Mouse (Mus musculus): ENCODE measurements around the gene Ehmt2.

DNA sequence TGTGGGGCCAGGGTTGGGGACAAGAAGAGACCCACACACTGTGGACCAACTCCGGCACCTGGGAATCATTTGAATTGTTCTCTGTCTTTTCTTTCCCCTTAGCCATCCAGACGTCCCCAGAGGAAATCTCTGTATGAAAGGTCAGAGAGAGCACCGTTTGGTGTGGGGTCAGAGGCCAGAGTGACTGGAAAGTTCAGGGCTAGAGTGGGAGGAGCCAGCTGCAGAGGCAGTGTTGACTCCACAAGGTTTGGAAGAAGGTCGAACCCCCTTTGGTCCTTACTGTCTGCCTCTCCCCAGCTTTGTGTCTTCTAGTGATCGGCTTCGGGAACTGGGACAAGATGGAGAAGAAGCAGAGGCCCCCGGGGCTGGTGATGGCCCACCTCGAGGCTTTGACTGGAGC lies 44.8 kb upstream of the Ehmt2 start:
- no peak for TF ChIP-seq CTCF (IDR thresholded peaks at IDR 0.05; ENCODE audit: control insufficient read depth, insufficient read depth, low read length)
- no peak for TF ChIP-seq POLR2A (IDR thresholded peaks at IDR 0.05; ENCODE audit: borderline replicate concordance, control insufficient read depth, low read depth, low read length)
